Mouse (Mus musculus) spleen, adult 2 months (tissue): Measurements from ENCODE around the gene Esyt3.

ENCODE experiments used
- CTCF ChIP-seq: fragments of 200-500 bp; IDR thresholded peaks from 2 replicates; pipeline ENCODE4 v1.5.1; 2011; ENCODE audit warnings: mild to moderate bottlenecking, inconsistent platforms; ENCODE audit not compliant: insufficient read depth, insufficient read length, insufficient replicate concordance; ENCODE audit errors: extremely low read depth
- POLR2A ChIP-seq: fragments of 200-500 bp; IDR thresholded peaks from 2 replicates; pipeline ENCODE4 v1.6.1; 2011; ENCODE audit warnings: low read depth, low read length, inconsistent platforms

- TF ChIP-seq CTCF (no peak), POLR2A (no peak)
These were observed 20.1 kb downstream of the Esyt3 start for GRCm38 (mm10) chr9:99338293-99338692.
